In the genomic region with DNA sequence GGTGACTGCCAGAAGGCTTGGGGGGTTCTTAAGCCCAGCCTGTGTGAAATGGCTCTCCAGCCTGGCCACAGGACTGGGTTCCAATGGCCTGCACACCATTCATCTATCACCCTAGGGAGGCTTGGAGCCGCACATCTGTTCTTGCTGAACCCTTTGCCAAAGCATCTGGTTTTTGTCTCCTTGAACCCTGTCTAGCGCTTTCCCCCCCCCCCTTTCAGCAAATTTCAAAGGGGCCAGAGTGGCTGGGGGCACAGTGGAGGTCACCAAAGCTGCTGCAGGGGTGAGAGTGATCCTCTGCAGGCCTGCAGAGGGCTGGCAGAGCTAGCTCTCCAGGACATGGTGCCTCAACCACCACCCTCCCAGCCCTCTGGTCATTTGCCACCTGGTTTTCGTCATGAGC, we compare ENCODE assay signal across 12 mouse cellular contexts. TPM values are rescaled to one million over a fixed set of nuclear protein-coding genes. Genes with fewer than 3 reads are reported as not detected.
DNase-seq lines count a peak whose midpoint lies in the region; ATAC-seq lines count a peak whose summit lies in the region.
"Had no signal": no experiment of that assay in that cellular context is flagged by ENCODE, and none has a peak within 500 bp of the region (broad histone marks: within the 10 kb centered on the region; RNA-seq: fewer than 3 reads in every experiment).

No protein-coding gene starts in this region.

- 52% methylated on average over 3 of the region's 3 CpGs for WGBS in hindbrain, embryonic 10.5 days
- WGBS in hindbrain, embryonic 12.5 days = 49% methylated on average over 3 of the region's 3 CpGs
- WGBS in embryonic facial prominence, embryonic 14.5 days = 21% methylated on average over 3 of the region's 3 CpGs

- intact Hi-C loops in left cerebral cortex, postnatal 4 days (cut with DNase I) = loop anchor here (10.0 kb wide), 1 partner anchor 116 kb away; no protein-coding TSS in a partner anchor

- H3K27me3 ChIP-seq in hindbrain, embryonic 10.5 days (ENCODE audit: insufficient read depth, poor library complexity, severe bottlenecking) = no peaks in the 10 kb centered on the region
- H3K27me3 ChIP-seq in hindbrain, embryonic 12.5 days = no peaks in the 10 kb centered on the region
- H3K27me3 ChIP-seq in embryonic facial prominence, embryonic 14.5 days (replicated peaks; ENCODE audit: control insufficient read depth, insufficient read depth, low read length) = no peaks in the 10 kb centered on the region
- H3K27me3 ChIP-seq: embryonic facial prominence, embryonic 15.5 days had no signal

- H3K36me3 ChIP-seq in hindbrain, embryonic 10.5 days = peaks cover 81% of the 10 kb centered on the region
- H3K36me3 ChIP-seq in hindbrain, embryonic 12.5 days = 0 out of 2 replicates have a peak, but pooled peaks cover 8% of the 10 kb centered on the region
- H3K36me3 ChIP-seq in embryonic facial prominence, embryonic 14.5 days (ENCODE audit: control insufficient read depth, insufficient read depth, low read length) = no peaks in the 10 kb centered on the region
- H3K36me3 ChIP-seq: embryonic facial prominence, embryonic 15.5 days had no signal

- ATAC-seq in hindbrain, embryonic 12.5 days (ENCODE audit: low FRiP score) = no peak
- ATAC-seq in embryonic facial prominence, embryonic 14.5 days (ENCODE audit: low read depth) = peak; percentile 53; the same call in 1 of the 2 replicates
- ATAC-seq: CD4-positive, CD25-positive, alpha-beta regulatory T cell, adult 4 months had no signal

- no peak overlapping the region for H3K9ac ChIP-seq in hindbrain, embryonic 12.5 days
- no peak overlapping the region for H3K9ac ChIP-seq in embryonic facial prominence, embryonic 14.5 days (ENCODE audit: low read depth, low read length)
- H3K9ac ChIP-seq: embryonic facial prominence, embryonic 15.5 days had no signal

- DNase-seq in hindbrain, embryonic 10.5 days (ENCODE audit: low spot score) = peak; percentile 48
- peak; percentile 53 for DNase-seq in embryonic facial prominence, embryonic 14.5 days (ENCODE audit: low spot score)
- DNase-seq in heart, postnatal 4 days = peak; percentile 35
- DNase-seq in lung, postnatal 36 days = peak; percentile 51
- DNase-seq in left cerebral cortex, postnatal 4 days = no peak
- no peak for DNase-seq in kidney, postnatal 14 days
- DNase-seq in layer of hippocampus, adult 18-20 months (ENCODE audit: low spot score in 2 of 2) = no peak
- DNase-seq: kidney, adult 18-20 months; retina, postnatal 1 day had no signal

- H3K4me1 ChIP-seq in hindbrain, embryonic 10.5 days (replicated peaks) = peaks cover 26% of the 10 kb centered on the region
- H3K4me1 ChIP-seq in hindbrain, embryonic 12.5 days = peaks cover 15% of the 10 kb centered on the region
- peaks cover 4% of the 10 kb centered on the region; the same call in 1 of the 2 replicates for H3K4me1 ChIP-seq in embryonic facial prominence, embryonic 14.5 days (ENCODE audit: control insufficient read depth, insufficient read depth, low read length)

- H3K4me3 ChIP-seq in hindbrain, embryonic 10.5 days = no peak overlapping the region
- H3K4me3 ChIP-seq in hindbrain, embryonic 12.5 days = no peak overlapping the region
- no peak overlapping the region for H3K4me3 ChIP-seq in embryonic facial prominence, embryonic 14.5 days (ENCODE audit: low read depth, low read length)
- H3K4me3 ChIP-seq: embryonic facial prominence, embryonic 15.5 days had no signal

- peak overlapping the region; percentile 53; the same call in 1 of the 2 replicates for H3K27ac ChIP-seq in hindbrain, embryonic 10.5 days
- no peak overlapping the region; the same call in 1 of the 2 replicates for H3K27ac ChIP-seq in hindbrain, embryonic 12.5 days
- H3K27ac ChIP-seq in embryonic facial prominence, embryonic 14.5 days (replicated peaks; ENCODE audit: low read depth, low read length) = no peak overlapping the region
- H3K27ac ChIP-seq: embryonic facial prominence, embryonic 15.5 days had no signal

- H3K9me3 ChIP-seq in hindbrain, embryonic 10.5 days = no peaks in the 10 kb centered on the region
- no peaks in the 10 kb centered on the region for H3K9me3 ChIP-seq in hindbrain, embryonic 12.5 days (replicated peaks)
- no peaks in the 10 kb centered on the region for H3K9me3 ChIP-seq in embryonic facial prominence, embryonic 14.5 days (ENCODE audit: control insufficient read depth, low read length)
- H3K9me3 ChIP-seq: embryonic facial prominence, embryonic 15.5 days had no signal

- no peak overlapping the region for H3K4me2 ChIP-seq in hindbrain, embryonic 12.5 days (replicated peaks)
- H3K4me2 ChIP-seq in embryonic facial prominence, embryonic 14.5 days (ENCODE audit: low read depth, low read length) = no peak overlapping the region
- H3K4me2 ChIP-seq: embryonic facial prominence, embryonic 15.5 days had no signal

RNA-seq across cellular contexts. Expression of gene Ttll12, which starts 44.2 kb away (rescaled TPM):
- 59.1 and 59.6 TPM in 2 replicates for polyA plus RNA-seq in hindbrain, embryonic 10.5 days (2016; fragmentation: Nextera tagmentation; extraction: Ambion mirVana)
- polyA plus RNA-seq in hindbrain, embryonic 12.5 days (2016; fragmentation: Nextera tagmentation; extraction: Ambion mirVana) = 44.3 and 45.1 TPM in 2 replicates
- 30.7 and 36.8 TPM in 2 replicates for polyA plus RNA-seq in embryonic facial prominence, embryonic 14.5 days (2014; fragmentation: Nextera tagmentation; extraction: Ambion mirVana)
- 1 to 10 TPM; 9.3 TPM for total RNA-seq in heart, postnatal 4 days (2021)
- 10 to 100 TPM; 28.4 to 30.8 TPM for total RNA-seq in left cerebral cortex, postnatal 4 days (2021)
- total RNA-seq in layer of hippocampus, adult 18-20 months (2021) = 10 to 100 TPM; 11.7 to 12.1 TPM

Comparison
In these comparisons a context has a peak if more than half of its experiments do, and no peak if none do; other contexts are left out.
1. DNase-seq: peak in hindbrain, embryonic 10.5 days (single experiment), embryonic facial prominence, embryonic 14.5 days (single experiment), heart, postnatal 4 days (single experiment) and lung, postnatal 36 days (single experiment); none in left cerebral cortex, postnatal 4 days (single experiment), kidney, postnatal 14 days (single experiment) and layer of hippocampus, adult 18-20 months (0 of 2).